Mouse (Mus musculus) spleen, postnatal 36 days (tissue): ENCODE measurements around the gene Pilrb2.

Experiments used
- DNase-seq, 2 experiments: peaks; one replicate each; pipeline ENCODE4 v3.0.0; 2022; ENCODE audit warnings: low spot score in 2 of 2, mixed read lengths in 1 of 2

Pilrb2 gene

GRCm38 (mm10) chr5:137833500-137833899 lies 38.1 kb downstream of the Pilrb2 start:
- DNase-seq: no peak

GRCm38 (mm10) chr5:137831506-137831905 lies 40.1 kb downstream of the Pilrb2 start:
- DNase-seq: no peak

GRCm38 (mm10) chr5:137831106-137831505 lies 40.5 kb downstream of the Pilrb2 start:
- DNase-seq: no peak

GRCm38 (mm10) chr5:137830238-137830637 lies 41.4 kb downstream of the Pilrb2 start:
- no peak for DNase-seq

- DNase-seq: peak in 1 of 2 experiments; percentile 39
Measured at GRCm38 (mm10) chr5:137828694-137829093, 42.9 kb downstream of the Pilrb2 start.

GRCm38 (mm10) chr5:137826421-137826820 lies 45.2 kb downstream of the Pilrb2 start:
- no peak for DNase-seq

GRCm38 (mm10) chr5:137825971-137826370 lies 45.6 kb downstream of the Pilrb2 start:
- no peak for DNase-seq

- DNase-seq: peak; percentile 14 to 36
Measured at GRCm38 (mm10) chr5:137825030-137825429, 46.6 kb downstream of the Pilrb2 start.

GRCm38 (mm10) chr5:137823455-137824045 lies 48.1 kb downstream of the Pilrb2 start:
- DNase-seq: no peak

- DNase-seq: no peak
Measured at GRCm38 (mm10) chr5:137822602-137823001, 49.0 kb downstream of the Pilrb2 start.

GRCm38 (mm10) chr5:137822126-137822525 lies 49.5 kb downstream of the Pilrb2 start:
- DNase-seq: no peak

- DNase-seq: no peak
Measured at GRCm38 (mm10) chr5:137817466-137818222, 54.0 kb downstream of the Pilrb2 start.
